Mouse (Mus musculus): Measurements from ENCODE around the gene Cyp3a59.
"Not testable (repeated sequence)": the region's sequence is repeated elsewhere in the genome, so short reads cannot be mapped to it uniquely, and the experiment has no call there.

Gene Cyp3a59

GRCm38 (mm10) chr5:146078945-146079344, at the start of gene Cyp3a59:
TSS of gene Cyp3a59 (plus strand) at chr5:146079257.
- not testable (repeated sequence) for DNase-seq (ENCODE audit: low read depth)

GRCm38 (mm10) chr5:146070099-146070498, 9.0 kb upstream of the Cyp3a59 start:
- DNase-seq (ENCODE audit: low read depth): no peak

- peak; percentile 17 for DNase-seq (ENCODE audit: low read depth)
Observed at GRCm38 (mm10) chr5:146147903-146148302, 68.8 kb downstream of the Cyp3a59 start.

- no peak for DNase-seq (ENCODE audit: low read depth)
Observed at GRCm38 (mm10) chr5:146150454-146150853, 71.4 kb downstream of the Cyp3a59 start.

GRCm38 (mm10) chr5:146158326-146158725, 79.3 kb downstream of the Cyp3a59 start:
- not testable (repeated sequence) for DNase-seq (ENCODE audit: low read depth)

GRCm38 (mm10) chr5:146160439-146160838, 81.4 kb downstream of the Cyp3a59 start, which contains the start of gene Gm5565:
TSS of gene Gm5565 (minus strand) at chr5:146160539.
- DNase-seq (ENCODE audit: low read depth): not testable (repeated sequence)
